Mouse (Mus musculus) CH12.LX (cell line): Measurements from ENCODE around the gene Hsd17b14. TPM values are rescaled to one million over a fixed set of nuclear protein-coding genes. Genes with fewer than 3 reads are reported as not detected.

Source experiments
- DNase-seq: peaks from one replicate; pipeline ENCODE4 v3.0.0-alpha.2; 2013; ENCODE audit errors: extremely low read depth
- H3K27ac ChIP-seq: 2 replicates; pipeline ENCODE4 v1.5.1; 2012; ENCODE audit warnings: low read depth, mild to moderate bottlenecking, control low read depth, moderate library complexity; ENCODE audit not compliant: insufficient read depth
- H3K27me3 ChIP-seq: replicated peaks from 2 replicates; pipeline ENCODE3; 2012; ENCODE audit warnings: inconsistent platforms
- H3K36me3 ChIP-seq, 2 experiments: replicated peaks in 1 of 2; 2 replicates each; pipeline versions ENCODE3 to v1.6.1; 2012; ENCODE audit warnings: inconsistent platforms in 1 of 2, low read length in 1 of 2, mild to moderate bottlenecking in 1 of 2, mixed read lengths in 1 of 2, moderate library complexity in 1 of 2; ENCODE audit not compliant: control insufficient read depth in 1 of 2, insufficient read depth in 1 of 2
- H3K4me1 ChIP-seq, 2 experiments: 2 replicates each; pipeline ENCODE4 v1.6.1; 2012; ENCODE audit warnings: inconsistent platforms in 1 of 2, moderate library complexity in 1 of 2; ENCODE audit not compliant: insufficient read depth in 2 of 2, control insufficient read depth in 1 of 2
- H3K4me2 ChIP-seq: 2 replicates; pipeline ENCODE4 v1.6.1; 2012; ENCODE audit warnings: low read depth, mild to moderate bottlenecking, control low read depth; ENCODE audit not compliant: poor library complexity, insufficient read depth, severe bottlenecking
- H3K4me3 ChIP-seq, 3 experiments: fragments of 150-350 bp in 1 of 3; sonication (generic) in 1 of 3; replicated peaks in 1 of 3; 2 replicates each; pipeline versions ENCODE3 to v1.5.1; 2011 to 2012; ENCODE audit warnings: low read depth in 2 of 3, low read length in 2 of 3, mild to moderate bottlenecking in 2 of 3, moderate library complexity in 2 of 3, control low read depth in 1 of 3, improper control_type of control experiment in 1 of 3, inconsistent platforms in 1 of 3, mixed read lengths in 1 of 3; ENCODE audit not compliant: poor library complexity in 1 of 3
- H3K79me2 ChIP-seq: replicated peaks from 2 replicates; pipeline ENCODE4 v1.6.1; 2012; ENCODE audit warnings: mild to moderate bottlenecking, moderate library complexity; ENCODE audit not compliant: control insufficient read depth, poor library complexity, insufficient read depth, severe bottlenecking; ENCODE audit errors: extremely low read depth
- H3K9ac ChIP-seq: 2 replicates; pipeline ENCODE4 v1.6.1; 2012; ENCODE audit warnings: low read depth, mild to moderate bottlenecking, control low read depth, moderate library complexity; ENCODE audit not compliant: insufficient read depth
- H3K9me3 ChIP-seq: replicated peaks from 2 replicates; pipeline ENCODE3; 2012; ENCODE audit warnings: low read length, inconsistent platforms, mixed read lengths
- CHD2 ChIP-seq: IDR thresholded peaks from 2 replicates; pipeline ENCODE4 v1.6.1; 2011; ENCODE audit warnings: low read length, improper control_type of control experiment
- CTCF ChIP-seq, 2 experiments: IDR thresholded peaks in 1 of 2; conservative IDR thresholded peaks in 1 of 2; 2 replicates each; pipeline ENCODE4 v1.5.1; 2011 to 2012; ENCODE audit warnings: low read depth in 2 of 2, low read length in 2 of 2, improper control_type of control experiment in 1 of 2, inconsistent platforms in 1 of 2, mild to moderate bottlenecking in 1 of 2, moderate library complexity in 1 of 2
- ELF1 ChIP-seq: IDR thresholded peaks from 2 replicates; pipeline ENCODE4 v1.6.1; 2014; ENCODE audit warnings: low read depth, mild to moderate bottlenecking, inconsistent platforms, low read length, improper control_type of control experiment
- EP300 ChIP-seq: IDR thresholded peaks from 2 replicates; pipeline ENCODE4 v1.6.1; 2011; ENCODE audit warnings: low read length, improper control_type of control experiment
- GABPA ChIP-seq: IDR thresholded peaks from 2 replicates; pipeline ENCODE4 v1.6.1; 2012; ENCODE audit warnings: low read depth, low read length, improper control_type of control experiment, inconsistent platforms; ENCODE audit not compliant: insufficient replicate concordance
- HCFC1 ChIP-seq: IDR thresholded peaks from 2 replicates; pipeline ENCODE4 v1.6.1; 2012; ENCODE audit warnings: low read depth, mild to moderate bottlenecking, inconsistent platforms, low read length, improper control_type of control experiment
- JUN ChIP-seq: IDR thresholded peaks from 2 replicates; pipeline ENCODE4 v1.6.1; 2011; ENCODE audit warnings: low read depth, mild to moderate bottlenecking, low read length, improper control_type of control experiment, moderate library complexity; ENCODE audit not compliant: insufficient read depth
- KAT2A ChIP-seq: IDR thresholded peaks from 2 replicates; pipeline ENCODE4 v1.6.1; 2012; ENCODE audit warnings: low read length, improper control_type of control experiment, inconsistent platforms; ENCODE audit not compliant: insufficient replicate concordance
- MAZ ChIP-seq: IDR thresholded peaks from 2 replicates; pipeline ENCODE4 v1.6.1; 2012; ENCODE audit warnings: low read depth, mild to moderate bottlenecking, inconsistent platforms, low read length, improper control_type of control experiment, moderate library complexity
- MEF2A ChIP-seq: IDR thresholded peaks from 2 replicates; pipeline ENCODE4 v1.6.1; 2014; ENCODE audit warnings: low read depth, mild to moderate bottlenecking, inconsistent platforms, low read length, improper control_type of control experiment, borderline replicate concordance
- NELFE ChIP-seq: IDR thresholded peaks from 2 replicates; pipeline ENCODE4 v1.6.1; 2011; ENCODE audit warnings: low read depth, low read length, improper control_type of control experiment
- PAX5 ChIP-seq: IDR thresholded peaks from 2 replicates; pipeline ENCODE4 v1.6.1; 2012; ENCODE audit warnings: low read length, inconsistent platforms, mixed read lengths
- POLR2A ChIP-seq: IDR thresholded peaks from 2 replicates; pipeline ENCODE4 v1.6.1; 2011; ENCODE audit warnings: low read depth, mild to moderate bottlenecking, improper control_type of control experiment, low read length
- SIN3A ChIP-seq: IDR thresholded peaks from 2 replicates; pipeline ENCODE4 v1.6.1; 2012; ENCODE audit warnings: low read length, improper control_type of control experiment, inconsistent platforms
- SMC3 ChIP-seq: IDR thresholded peaks from 2 replicates; pipeline ENCODE4 v1.6.1; 2011; ENCODE audit warnings: low read depth, low read length, improper control_type of control experiment
- TBP ChIP-seq: conservative IDR thresholded peaks from 2 replicates; pipeline ENCODE4 v1.6.1; 2011; ENCODE audit warnings: low read depth, low read length, improper control_type of control experiment
- TCF12 ChIP-seq: IDR thresholded peaks from 2 replicates; pipeline ENCODE4 v1.6.1; 2014; ENCODE audit warnings: low read depth, mild to moderate bottlenecking, inconsistent platforms, low read length, improper control_type of control experiment
- USF1 ChIP-seq: IDR thresholded peaks from 2 replicates; pipeline ENCODE4 v1.6.1; 2014; ENCODE audit warnings: low read depth, mild to moderate bottlenecking, inconsistent platforms, low read length, improper control_type of control experiment
- USF2 ChIP-seq: conservative IDR thresholded peaks from 2 replicates; pipeline ENCODE4 v1.6.1; 2011; ENCODE audit warnings: low read depth, low read length, improper control_type of control experiment
- ZC3H11A ChIP-seq: IDR thresholded peaks from 2 replicates; pipeline ENCODE4 v1.6.1; 2012; ENCODE audit warnings: low read depth, mild to moderate bottlenecking, inconsistent platforms, low read length, improper control_type of control experiment
- ZKSCAN1 ChIP-seq: IDR thresholded peaks from 2 replicates; pipeline ENCODE4 v1.6.1; 2012; ENCODE audit warnings: low read depth, inconsistent platforms, low read length, improper control_type of control experiment, borderline replicate concordance
- ZNF384 ChIP-seq: IDR thresholded peaks from 2 replicates; pipeline ENCODE4 v1.6.1; 2012; ENCODE audit warnings: low read depth, low read length, improper control_type of control experiment, inconsistent platforms
- dilution Hi-C: fragments of 300-500 bp; cut with MboI; formaldehyde crosslinking; loops from 2 replicates; pipeline ENCODE4 v1.14.3; 2020; ENCODE audit warnings: low sequenced_read_pairs; ENCODE audit not compliant: extremely low pct_unique_long_range_greater_than_20kb, extremely low pct_ligation_motif_present
- in situ Hi-C: fragments of 300-500 bp; cut with MboI; formaldehyde crosslinking; loops from 3 replicates; pipeline ENCODE4 v1.14.3; 2019; ENCODE audit warnings: low sequenced_read_pairs, low pct_ligation_motif_present, low pct_unique_long_range_greater_than_20kb, mixed read lengths
- polyA plus RNA-seq: library from polyadenylated mRNA; unstranded; fragments of >175 nt; gene quantifications from 2 replicates; pipeline ENCODE4 v1.2.1, GENCODE M21; 2012; ENCODE audit warnings: low read depth; ENCODE audit not compliant: insufficient read length
- total RNA-seq, 2 experiments: library from RNA; depleted of rRNA; stranded (reverse); fragments of 300-350 nt in 1 of 2; fragments of >200 nt in 1 of 2; gene quantifications; 2 replicates each; pipeline ENCODE4 v1.2.3; 2012 to 2014

Gene Hsd17b14
- total and polyA plus RNA-seq, 3 experiments = 2.3 TPM; not detected in 2

- TF ChIP-seq ELF1 = no peak
- TF ChIP-seq USF1 = no peak
- no peak for TF ChIP-seq NELFE
- TF ChIP-seq TBP = no peak
- no peak for TF ChIP-seq ZC3H11A
- H3K36me3 ChIP-seq = peaks cover 22 to 73% of the 10 kb centered on the region in 2 experiments
- H3K4me2 ChIP-seq = no peak overlapping the region
- no peaks in the 10 kb centered on the region for H3K27me3 ChIP-seq
- H3K9ac ChIP-seq = no peak overlapping the region
- DNase-seq = no peak
- H3K27ac ChIP-seq = no peak overlapping the region
- H3K4me1 ChIP-seq = peaks cover 0 to 14% of the 10 kb centered on the region in 2 experiments; a peak in 2 of 4 replicates
- dilution Hi-C loops (no loop called here), in situ Hi-C loops (loop anchor here (10.0 kb wide), 1 partner anchor 61 kb away; the partner anchor contains the start of genes Plekha4 and Ppp1r15a)
- H3K79me2 ChIP-seq = no peaks in the 10 kb centered on the region
- no peaks in the 10 kb centered on the region for H3K9me3 ChIP-seq
- H3K4me3 ChIP-seq = no peak overlapping the region
Observed at GRCm38 (mm10) chr7:45585923-45586322, 31.2 kb downstream of the Hsd17b14 start.

GRCm38 (mm10) chr7:45587631-45588592, 33.2 kb downstream of the Hsd17b14 start:
- in situ Hi-C loops = loop anchor here (10.0 kb wide), 1 partner anchor 63 kb away; the partner anchor contains the start of genes Plekha4 and Ppp1r15a
- peaks cover 22 to 60% of the 10 kb centered on the region in 2 experiments for H3K36me3 ChIP-seq
- TF ChIP-seq ZNF384 = no peak
- no peak for TF ChIP-seq NELFE
- no peak for TF ChIP-seq EP300
- no peak for TF ChIP-seq GABPA
- TF ChIP-seq PAX5 = no peak
- TF ChIP-seq JUN = no peak
- no peak for TF ChIP-seq SIN3A
- no peak for TF ChIP-seq MAZ
- no peak for TF ChIP-seq CTCF (conservative IDR thresholded peaks at IDR 0.05 in 1 of 2, IDR thresholded peaks at IDR 0.05 in 1 of 2; ENCODE audit: low read depth in 2 of 2, low read length in 2 of 2)
- no peak for TF ChIP-seq CHD2
- TF ChIP-seq POLR2A = no peak
- TF ChIP-seq KAT2A = no peak
- TF ChIP-seq TCF12 = no peak
- TF ChIP-seq SMC3 = no peak
- no peak for TF ChIP-seq USF2
- no peak for TF ChIP-seq ZKSCAN1
- TF ChIP-seq HCFC1 = no peak
- no peak for TF ChIP-seq MEF2A
- TF ChIP-seq TBP = no peak
- no peak for TF ChIP-seq USF1
- TF ChIP-seq, all 38 proteins: peak for 0
- Histone ChIP-seq H3K9ac (no peak overlapping the region), H3K4me3 (no peak overlapping the region), H3K27ac (no peak overlapping the region), H3K27me3 (no peaks in the 10 kb centered on the region), H3K4me1 (peaks cover 0 to 28% of the 10 kb centered on the region in 2 experiments; a peak in 3 of 4 replicates), H3K4me2 (no peak overlapping the region), H3K79me2 (no peaks in the 10 kb centered on the region), H3K9me3 (no peaks in the 10 kb centered on the region)
- no peak for DNase-seq
- dilution Hi-C loops = no loop called here
